1 mouse cellular context compared by ENCODE assay signal in genomic region chr11:120405867-120406266, GRCm38 (mm10).
TF ChIP-seq lines count a peak whose summit lies in the region.

No protein-coding gene starts in this region.

TF ChIP-seq in MEL, 35 proteins besides CTCF, POLR2A, EP300 and RAD21 (continued from another document):
- peak; percentile 95 for TF ChIP-seq RCOR1 (IDR thresholded peaks at IDR 0.05; ENCODE audit: low read depth, low read length)
- no peak for TF ChIP-seq E2F4 (IDR thresholded peaks at IDR 0.05; ENCODE audit: borderline replicate concordance, low read depth, low read length)
- no peak; the same call in 1 of the 2 replicates for TF ChIP-seq CHD2 (IDR thresholded peaks at IDR 0.05; ENCODE audit: low read length)
- TF ChIP-seq TBP (IDR thresholded peaks at IDR 0.05; ENCODE audit: low read depth, low read length), result 0 out of 2 replicates have a peak, but pooled peaks have one; percentile 36
- no peak for TF ChIP-seq POLR2AphosphoS5 (IDR thresholded peaks at IDR 0.05; ENCODE audit: borderline replicate concordance, low read depth, low read length)
- TF ChIP-seq POLR2AphosphoS2 (IDR thresholded peaks at IDR 0.05; ENCODE audit: low read length), result peak; percentile 36; the same call in 1 of the 2 replicates
- no peak for TF ChIP-seq USF2 (IDR thresholded peaks at IDR 0.05; ENCODE audit: borderline replicate concordance in 1 of 2, insufficient read depth in 1 of 2, low read depth in 1 of 2, low read length in 2 of 2)
- peak; percentile 88 for TF ChIP-seq ETS1 (IDR thresholded peaks at IDR 0.05; ENCODE audit: low read depth, low read length)
- TF ChIP-seq ZC3H11A (IDR thresholded peaks at IDR 0.05; ENCODE audit: low read depth, low read length), result no peak
- TF ChIP-seq KAT2A (conservative IDR thresholded peaks at IDR 0.05; ENCODE audit: low read depth, low read length), result no peak
- TF ChIP-seq TAL1 (IDR thresholded peaks at IDR 0.05; ENCODE audit: low read length), result peak; percentile 99
- no peak for TF ChIP-seq ZKSCAN1 (IDR thresholded peaks at IDR 0.05; ENCODE audit: low read depth, low read length)
- TF ChIP-seq ZMIZ1 (IDR thresholded peaks at IDR 0.05; ENCODE audit: low read depth, low read length), result no peak
- TF ChIP-seq MAX (IDR thresholded peaks at IDR 0.05; ENCODE audit: low read length), result peak; percentile 46
- TF ChIP-seq JUND (IDR thresholded peaks at IDR 0.05; ENCODE audit: low read depth, low read length), result no peak
- TF ChIP-seq SIN3A (IDR thresholded peaks at IDR 0.05; ENCODE audit: low read length), result peak; percentile 55; the same call in 1 of the 2 replicates
- peak; percentile 82 for TF ChIP-seq ZNF384 (IDR thresholded peaks at IDR 0.05; ENCODE audit: low read depth, low read length)
- no peak for TF ChIP-seq GABPA (IDR thresholded peaks at IDR 0.05; ENCODE audit: low read depth, low read length)
